16 mouse cellular contexts compared by ENCODE assay signal in genomic region chr19:40222307-40222706, GRCm38 (mm10). TPM values are rescaled to one million over a fixed set of nuclear protein-coding genes. Genes with fewer than 3 reads are reported as not detected.
DNase-seq lines count a peak whose midpoint lies in the region; ATAC-seq and TF ChIP-seq lines count a peak whose summit lies in the region.
"Not testable (repeated sequence)": the region's sequence is repeated elsewhere in the genome, so short reads cannot be mapped to it uniquely, and the experiment has no call there.
"Had no signal": no experiment of that assay in that cellular context is flagged by ENCODE, and none has a peak within 500 bp of the region (broad histone marks: within the 10 kb centered on the region; RNA-seq: fewer than 3 reads in every experiment).

No protein-coding gene starts in this region.

- not testable (repeated sequence) for H3K4me3 ChIP-seq in kidney, adult 2 months (ENCODE audit: insufficient read depth, low read depth, low read length); liver, adult 2 months (ENCODE audit: insufficient read depth, low read depth, low read length)

- H3K27me3 ChIP-seq in Patski; kidney, adult 2 months (replicated peaks; ENCODE audit: control insufficient read depth, insufficient read depth, low read length); liver, adult 2 months (ENCODE audit: control insufficient read depth, insufficient read depth, low read length): not testable (repeated sequence)

- POLR2A ChIA-PET in Patski (lab: Charles Lee), result not testable (repeated sequence)

- in situ Hi-C loops in Patski (cut with MboI; ENCODE audit: low pct_unique_long_range_greater_than_20kb), result not testable (repeated sequence)

- DNase-seq in 3T3-L1 (ENCODE audit: low read depth, low spot score) (peak; percentile 1), NIH3T3 (ENCODE audit: low read depth) (peak; percentile 4)
- DNase-seq in Patski (ENCODE audit: low read depth, low spot score), result not testable (repeated sequence)
- peak; percentile 85 for DNase-seq in heart, adult 11 months
- peak; percentile 8 for DNase-seq in kidney, adult 2 months
- DNase-seq in liver, adult 2 months (ENCODE audit: extremely low read depth, low read depth, low spot score), result peak; percentile 45

- TF ChIP-seq CTCF in Patski (IDR thresholded peaks at IDR 0.05); kidney, adult 2 months (conservative IDR thresholded peaks at IDR 0.05; ENCODE audit: insufficient read depth, insufficient read length, low read depth, low read length); liver, adult 2 months (IDR thresholded peaks at IDR 0.05; ENCODE audit: low read depth, low read length): not testable (repeated sequence)

- peak; percentile 55 for ATAC-seq in Patski

- H3K79me2 ChIP-seq in liver, adult 2 months (ENCODE audit: control insufficient read depth, insufficient read depth, low read length), result not testable (repeated sequence)

- H3K9ac ChIP-seq in liver, adult 2 months (ENCODE audit: low read depth, low read length), result peak overlapping the region; percentile 32

- not testable (repeated sequence) for TF ChIP-seq POLR2A in kidney, adult 2 months (IDR thresholded peaks at IDR 0.05; ENCODE audit: low read depth, low read length); liver, adult 2 months (IDR thresholded peaks at IDR 0.05; ENCODE audit: extremely low read depth, insufficient read depth, low read length)

- not testable (repeated sequence) for H3K27ac ChIP-seq in kidney, adult 2 months (ENCODE audit: insufficient read depth, low read depth, low read length)
- peak overlapping the region; percentile 82 for H3K27ac ChIP-seq in liver, adult 2 months (replicated peaks; ENCODE audit: insufficient read depth, low read depth, low read length)

- WGBS in kidney, adult 2 months, result 72% methylated on average over 9 of the region's 9 CpGs
- WGBS in liver, adult 2 months, result 19% methylated on average over 9 of the region's 9 CpGs

- not testable (repeated sequence) for H3K36me3 ChIP-seq in kidney, adult 2 months (ENCODE audit: control insufficient read depth, insufficient read depth, low read length); liver, adult 2 months (ENCODE audit: control insufficient read depth, insufficient read depth, low read length)

- CTCF ChIA-PET in Patski (lab: Charles Lee), result not testable (repeated sequence)

- not testable (repeated sequence) for H3K4me1 ChIP-seq in kidney, adult 2 months (ENCODE audit: control insufficient read depth, insufficient read depth, low read length)
- peaks cover 22% of the 10 kb centered on the region for H3K4me1 ChIP-seq in liver, adult 2 months (ENCODE audit: control insufficient read depth, insufficient read depth, low read length)

RNA-seq across cellular contexts. Expression of gene Cyp2c70, which starts 35.2 kb away (rescaled TPM):
- not detected for polyA plus RNA-seq in Patski (2021)
- not detected in 2 replicates for polyA plus RNA-seq in kidney, adult 2 months (2012; rRNA removed)
- 611 and 1,231 TPM in 2 replicates for total RNA-seq in liver, adult 2 months (2014; rRNA removed)
- polyA plus RNA-seq in liver, adult 2 months (2012; rRNA removed), result 211 and 219 TPM in 2 replicates
- total RNA-seq: CH12.LX, ES-E14, G1E, MEL had no signal
- polyA plus RNA-seq: activated CD4-positive, CD25-positive, alpha-beta regulatory T cell, adult 4 months; adrenal gland, adult 2 months; brain, embryonic 14.5 days; C2C12; CD4-positive, CD25-positive, alpha-beta regulatory T cell, adult 4 months; cerebellum, adult 2 months; G1E had no signal

RNA-seq across cellular contexts. Expression of gene Pdlim1, which starts 49.3 kb away (rescaled TPM):
- polyA plus RNA-seq in Patski (2021), result 13.5 TPM
- 15.4 and 25.7 TPM in 2 replicates for polyA plus RNA-seq in kidney, adult 2 months (2012; rRNA removed)
- 23.0 and 23.6 TPM in 2 replicates for total RNA-seq in liver, adult 2 months (2014; rRNA removed)
- 44.6 and 50.7 TPM in 2 replicates for polyA plus RNA-seq in liver, adult 2 months (2012; rRNA removed)
- total RNA-seq: MEL had no signal
- polyA plus RNA-seq: G1E had no signal

Comparison
In these comparisons a context has a peak if more than half of its experiments do, and no peak if none do; other contexts are left out.
1. RNA of gene Cyp2c70, which starts 35.2 kb away (polyA plus RNA-seq): 211 to 219 TPM in liver, adult 2 months; not detected in Patski (single experiment) and not detected in kidney, adult 2 months; every median in the first group is over 100 times any median in the second.